Mouse (Mus musculus) pancreas, adult 10 weeks (tissue): ENCODE measurements around the gene Ddhd1. TPM values are rescaled to one million over a fixed set of nuclear protein-coding genes. Genes with fewer than 3 reads are reported as not detected.

Source experiments
- polyA plus RNA-seq: library from polyadenylated mRNA; stranded (reverse); fragments of 350-450 nt; fragmentation: Illumina TruSeq; extraction: RNeasy Lipid Tissue Mini Kit (QIAGEN cat#74804); gene quantifications from one replicate; pipeline ENCODE4 v1.2.3, GENCODE M21; 2015; ENCODE audit warnings: low read depth, low replicate concordance; ENCODE audit not compliant: insufficient read depth

The Ddhd1 gene
- polyA plus RNA-seq = 8.5 TPM

GRCm38 (mm10) chr14:45657641-45658611, at the start of gene Ddhd1:
TSS of gene Ddhd1 (minus strand) at chr14:45658143.

Other genes starting within 250 kb of the Ddhd1 start
- 17.9 TPM for gene Fermt2, start 128.0 kb downstream of the Ddhd1 start, polyA plus RNA-seq